In genomic region chr16:45088842-45089241, GRCm38 (mm10) we compare ENCODE assay signal across 21 mouse cellular contexts.
"Had no signal": no experiment of that assay in that cellular context is flagged by ENCODE, and none has a peak within 500 bp of the region (broad histone marks: within the 10 kb centered on the region; RNA-seq: fewer than 3 reads in every experiment).

No protein-coding gene starts in this region.

- H3K9me3 ChIP-seq: kidney, embryonic 15.5 days; liver, embryonic 13.5 days; megakaryocyte, embryonic 14.5 days; midbrain, embryonic 10.5 days; midbrain, embryonic 13.5 days; neural tube, embryonic 13.5 days; stomach, embryonic 15.5 days had no signal

- DNase-seq: kidney, postnatal 10 days; kidney, postnatal 36 days; layer of hippocampus, postnatal 36 days; liver, embryonic 13.5 days; lung, embryonic 14.5 days; lung, postnatal 36 days; retina, postnatal 1 day; right cerebral cortex, postnatal 25 days; spleen, adult 18-20 months; thymus, adult 18-20 months; thymus, postnatal 36 days had no signal

- H3K36me3 ChIP-seq: kidney, embryonic 15.5 days; liver, embryonic 13.5 days; midbrain, embryonic 10.5 days; midbrain, embryonic 13.5 days; neural tube, embryonic 13.5 days; stomach, embryonic 15.5 days had no signal

- H3K27ac ChIP-seq: kidney, embryonic 15.5 days; left cerebral cortex, adult 2 months; liver, embryonic 13.5 days; midbrain, embryonic 10.5 days; midbrain, embryonic 13.5 days; neural tube, embryonic 13.5 days; stomach, embryonic 15.5 days had no signal

- H3K4me1 ChIP-seq: midbrain, embryonic 13.5 days had no signal

- H3K9ac ChIP-seq: kidney, embryonic 15.5 days; liver, embryonic 13.5 days; lung, embryonic 14.5 days; midbrain, embryonic 13.5 days; neural tube, embryonic 13.5 days; stomach, embryonic 15.5 days had no signal

- ATAC-seq: lung, postnatal 0 days; midbrain, embryonic 16.5 days had no signal

- H3K27me3 ChIP-seq: kidney, embryonic 15.5 days; liver, embryonic 13.5 days; midbrain, embryonic 13.5 days; neural tube, embryonic 13.5 days; stomach, embryonic 15.5 days had no signal

- H3K4me3 ChIP-seq: kidney, embryonic 15.5 days; left cerebral cortex, adult 2 months; liver, embryonic 13.5 days; megakaryocyte, embryonic 14.5 days; midbrain, embryonic 10.5 days; midbrain, embryonic 13.5 days; myocyte; neural tube, embryonic 13.5 days; stomach, embryonic 15.5 days had no signal
